Mouse (Mus musculus) intestine, embryonic 14.5 days (tissue): ENCODE data around the gene Ddah2. TPM values are rescaled to one million over a fixed set of nuclear protein-coding genes. Genes with fewer than 3 reads are reported as not detected.

Source experiments
- ATAC-seq: fragments of 200-750 bp; cut with Nextera tagmentation; replicated peaks from 2 replicates; pipeline ENCODE4 v1.8.0; 2017; ENCODE audit warnings: low read depth, moderate number of reproducible peaks, moderate TSS enrichment, moderate library complexity; ENCODE audit not compliant: low FRiP score, low TSS enrichment
- DNase-seq: peaks from one replicate; pipeline ENCODE4 v3.0.0-alpha.2; 2018; ENCODE audit warnings: low spot score
- H3K27ac ChIP-seq: fragments of 300-500 bp; sonication (generic); 2 replicates; pipeline ENCODE4 v1.5.1; 2014; ENCODE audit warnings: low read depth, mild to moderate bottlenecking, control low read depth
- H3K27me3 ChIP-seq: fragments of 300-500 bp; sonication (generic); replicated peaks from 2 replicates; pipeline ENCODE4 v1.6.1; 2014; ENCODE audit warnings: low read length, control low read depth; ENCODE audit not compliant: control insufficient read depth, insufficient read depth
- H3K36me3 ChIP-seq: fragments of 300-500 bp; sonication (generic); 2 replicates; pipeline ENCODE4 v1.6.1; 2014; ENCODE audit warnings: low read length, control low read depth; ENCODE audit not compliant: control insufficient read depth, insufficient read depth
- H3K4me1 ChIP-seq: fragments of 300-500 bp; sonication (generic); replicated peaks from 2 replicates; pipeline ENCODE4 v1.6.1; 2014; ENCODE audit warnings: low read length, control low read depth, mixed read lengths; ENCODE audit not compliant: control insufficient read depth, insufficient read depth
- H3K4me2 ChIP-seq: fragments of 300-500 bp; sonication (generic); 2 replicates; pipeline ENCODE4 v1.6.1; 2014; ENCODE audit warnings: low read length
- H3K4me3 ChIP-seq: fragments of 300-500 bp; sonication (generic); 2 replicates; pipeline ENCODE4 v1.5.1; 2014; ENCODE audit warnings: low read depth, low read length, control low read depth, mixed read lengths
- H3K9ac ChIP-seq: fragments of 300-500 bp; sonication (generic); 2 replicates; pipeline ENCODE4 v1.6.1; 2014; ENCODE audit warnings: mild to moderate bottlenecking, low read length
- H3K9me3 ChIP-seq: fragments of 300-500 bp; sonication (generic); 2 replicates; pipeline ENCODE4 v1.6.1; 2016; ENCODE audit warnings: low read length, control low read depth; ENCODE audit not compliant: control insufficient read depth
- WGBS: fragments of 180-500 bp; shearing (Covaris S2); extraction: QIAGEN DNeasy Blood & Tissue Kit; methylation state at CpG from one replicate; pipeline ENCODE4 v1.1.7; 2014; 5-methylcytosine and 5-hydroxymethylcytosine counted together
- polyA plus RNA-seq: library from polyadenylated mRNA; unstranded; fragments of >200 nt; fragmentation: Nextera tagmentation; extraction: Ambion mirVana; gene quantifications from 2 replicates; pipeline ENCODE4 v1.2.1, GENCODE M21; 2014

Gene Ddah2
- polyA plus RNA-seq, 1 experiment from 2014 or later = 278 TPM

- peak overlapping the region; percentile 2; the same call in 1 of the 2 replicates for H3K4me3 ChIP-seq
- H3K4me2 ChIP-seq = peak overlapping the region; percentile 71
- no peaks in the 10 kb centered on the region for H3K9me3 ChIP-seq
- peak overlapping the region; percentile 29; the same call in 1 of the 2 replicates for H3K27ac ChIP-seq
- H3K36me3 ChIP-seq = peaks cover 20% of the 10 kb centered on the region
- H3K9ac ChIP-seq = no peak overlapping the region
- 33% methylated on average over 10 of the region's 10 CpGs for WGBS
- DNase-seq (no peak), ATAC-seq (no peak)
- peaks cover 28% of the 10 kb centered on the region for H3K4me1 ChIP-seq
- peaks cover 9% of the 10 kb centered on the region; the same call in 1 of the 2 replicates for H3K27me3 ChIP-seq
Measured at GRCm38 (mm10) chr17:35064378-35064877, 5.6 kb downstream of the Ddah2 start.

- ATAC-seq (peak; percentile 78), DNase-seq (peak; percentile 84)
- Histone ChIP-seq H3K4me3 (peak within 1 kb of the TSS; percentile 25), H3K9ac (peak within 1 kb of the TSS; percentile 31), H3K4me1 (peaks cover 24% of the 10 kb centered on the region), H3K4me2 (peak within 1 kb of the TSS; percentile 71), H3K27me3 (peaks cover 9% of the 10 kb centered on the region; the same call in 1 of the 2 replicates), H3K36me3 (peaks cover 20% of the 10 kb centered on the region), H3K27ac (peak within 1 kb of the TSS; percentile 29; the same call in 1 of the 2 replicates), H3K9me3 (no peaks in the 10 kb centered on the region)
- WGBS = 2% methylated on average over 47 of the region's 48 CpGs
Measured at GRCm38 (mm10) chr17:35064951-35065947, 6.4 kb downstream of the Ddah2 start, which contains the start of gene Ly6g6c. Gene Ly6g6c, plus strand, starts transcription at chr17:35065388.

- Histone ChIP-seq H3K9me3 (no peaks in the 10 kb centered on the region), H3K9ac (peak within 1 kb of the TSS; percentile 31), H3K4me1 (peaks cover 17% of the 10 kb centered on the region; the same call in 1 of the 2 replicates), H3K36me3 (peaks cover 12% of the 10 kb centered on the region), H3K27me3 (peaks cover 9% of the 10 kb centered on the region; the same call in 1 of the 2 replicates), H3K4me3 (peak within 1 kb of the TSS; percentile 25), H3K27ac (0 out of 2 replicates have a peak within 1 kb of the TSS, but pooled peaks have one; percentile 29), H3K4me2 (peak within 1 kb of the TSS; percentile 71)
- DNase-seq (no peak), ATAC-seq (no peak)
- 53% methylated on average over 10 of the region's 10 CpGs for WGBS
Measured at GRCm38 (mm10) chr17:35066084-35066483, 7.2 kb downstream of the Ddah2 start, which contains the start of gene Mpig6b. Gene Mpig6b, minus strand, starts transcription at chr17:35066184.

- ATAC-seq (no peak), DNase-seq (no peak)
Measured at GRCm38 (mm10) chr17:35068213-35068914, 9.5 kb downstream of the Ddah2 start.

GRCm38 (mm10) chr17:35070556-35071229 is 11.9 kb downstream of the Ddah2 start:
- ATAC-seq = no peak

More at GRCm38 (mm10) chr17:35068213-35068914, 9.5 kb downstream of the Ddah2 start:
- Histone ChIP-seq H3K4me3 (no peak overlapping the region), H3K4me1 (peaks cover 17% of the 10 kb centered on the region; the same call in 1 of the 2 replicates), H3K9me3 (no peaks in the 10 kb centered on the region), H3K36me3 (no peaks in the 10 kb centered on the region), H3K27me3 (peaks cover 9% of the 10 kb centered on the region; the same call in 1 of the 2 replicates), H3K4me2 (no peak overlapping the region), H3K27ac (no peak overlapping the region), H3K9ac (no peak overlapping the region)
- 76% methylated on average over 17 of the region's 17 CpGs for WGBS

GRCm38 (mm10) chr17:35071454-35071853 is 12.6 kb downstream of the Ddah2 start:
- Histone ChIP-seq H3K4me2 (no peak overlapping the region), H3K9me3 (no peaks in the 10 kb centered on the region), H3K9ac (no peak overlapping the region), H3K27ac (no peak overlapping the region), H3K4me1 (peaks cover 6% of the 10 kb centered on the region), H3K27me3 (peaks cover 4% of the 10 kb centered on the region; the same call in 1 of the 2 replicates), H3K4me3 (no peak overlapping the region), H3K36me3 (no peaks in the 10 kb centered on the region)
- no peak for DNase-seq
- no peak for ATAC-seq
- 78% methylated on average over 9 of the region's 9 CpGs for WGBS

More at GRCm38 (mm10) chr17:35070556-35071229, 11.9 kb downstream of the Ddah2 start:
- Histone ChIP-seq H3K4me2 (no peak overlapping the region), H3K9ac (no peak overlapping the region), H3K27me3 (peaks cover 9% of the 10 kb centered on the region; the same call in 1 of the 2 replicates), H3K27ac (no peak overlapping the region), H3K4me3 (no peak overlapping the region), H3K9me3 (no peaks in the 10 kb centered on the region), H3K36me3 (no peaks in the 10 kb centered on the region), H3K4me1 (peaks cover 4% of the 10 kb centered on the region; the same call in 1 of the 2 replicates)
- 42% methylated on average over 6 of the region's 6 CpGs for WGBS
- no peak for DNase-seq

GRCm38 (mm10) chr17:35074097-35074496 is 15.3 kb downstream of the Ddah2 start:
- Histone ChIP-seq H3K36me3 (no peaks in the 10 kb centered on the region), H3K27me3 (no peaks in the 10 kb centered on the region), H3K4me2 (peak overlapping the region; percentile 26), H3K9me3 (no peaks in the 10 kb centered on the region), H3K4me3 (no peak overlapping the region; the same call in 1 of the 2 replicates), H3K27ac (peak overlapping the region; percentile 8; the same call in 1 of the 2 replicates), H3K9ac (peak overlapping the region; percentile 11; the same call in 1 of the 2 replicates), H3K4me1 (peaks cover 10% of the 10 kb centered on the region)
- peak; percentile 67 for DNase-seq
- ATAC-seq = 0 out of 2 replicates have a peak, but pooled peaks have one; percentile 42
- 42% methylated on average over 17 of the region's 17 CpGs for WGBS
